Mouse (Mus musculus): ENCODE data around the gene Gstcd. TPM values are rescaled to one million over a fixed set of nuclear protein-coding genes. Genes with fewer than 3 reads are reported as not detected.

The Gstcd gene
- polyA plus RNA-seq, 1 experiment from 2014 or later, result 6.8 TPM

DNA sequence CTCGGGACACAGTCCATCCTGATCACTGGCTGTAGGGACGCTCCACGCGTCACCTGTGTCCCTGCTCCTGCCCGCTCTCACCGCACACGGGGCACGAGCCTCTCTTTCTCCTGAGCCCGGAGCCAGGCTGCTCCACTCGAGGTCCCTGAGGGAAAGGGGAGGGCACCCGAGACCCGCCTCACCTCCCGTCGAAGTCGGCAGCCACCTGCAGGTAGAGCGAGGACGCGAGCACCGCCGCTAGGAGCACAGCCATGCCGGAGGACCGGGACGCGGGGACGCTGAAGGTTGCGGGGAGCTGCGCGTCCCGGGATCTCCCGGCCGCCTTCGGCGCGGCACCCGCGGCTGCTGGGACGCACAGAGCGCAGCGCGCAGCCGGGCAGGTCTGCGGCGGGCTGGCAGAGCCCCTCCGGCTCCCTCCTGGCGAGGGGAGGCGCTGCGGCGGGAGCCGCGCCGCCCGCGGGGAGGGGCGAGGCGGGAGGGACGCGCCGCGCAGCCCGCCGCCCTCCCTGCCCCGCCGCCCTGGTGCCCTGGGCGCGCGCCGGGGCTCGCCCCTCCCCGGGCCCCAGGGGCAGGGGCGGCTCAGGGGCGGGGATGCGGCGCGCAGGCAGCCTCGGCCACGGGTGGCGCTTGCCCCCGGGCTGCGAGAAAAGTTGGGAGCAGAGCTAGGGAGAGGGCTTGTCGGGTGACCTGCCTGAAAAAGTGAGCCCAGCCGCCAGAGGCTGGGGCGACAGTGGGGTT lies 141.9 kb downstream of the Gstcd start, which contains the start of gene Npnt:
Gene Npnt (minus strand): TSS at position 501 of the 738 bp plus-strand sequence.
- Histone ChIP-seq H3K27ac (peak within 1 kb of the TSS; percentile 50; the same call in 1 of the 2 replicates), H3K36me3 (no peaks in the 10 kb centered on the region), H3K4me2 (peak within 1 kb of the TSS; percentile 98), H3K4me1 (peaks cover 18% of the 10 kb centered on the region), H3K4me3 (peak within 1 kb of the TSS; percentile 70), H3K27me3 (peaks cover 13% of the 10 kb centered on the region; the same call in 1 of the 2 replicates), H3K9ac (peak within 1 kb of the TSS; percentile 65), H3K9me3 (no peaks in the 10 kb centered on the region)
- WGBS, result under 1% methylated on average over 60 of the region's 82 CpGs
- peak; percentile 67 for ATAC-seq (ENCODE audit: insufficient number of reproducible peaks, low FRiP score, low TSS enrichment, low read depth)

DNA sequence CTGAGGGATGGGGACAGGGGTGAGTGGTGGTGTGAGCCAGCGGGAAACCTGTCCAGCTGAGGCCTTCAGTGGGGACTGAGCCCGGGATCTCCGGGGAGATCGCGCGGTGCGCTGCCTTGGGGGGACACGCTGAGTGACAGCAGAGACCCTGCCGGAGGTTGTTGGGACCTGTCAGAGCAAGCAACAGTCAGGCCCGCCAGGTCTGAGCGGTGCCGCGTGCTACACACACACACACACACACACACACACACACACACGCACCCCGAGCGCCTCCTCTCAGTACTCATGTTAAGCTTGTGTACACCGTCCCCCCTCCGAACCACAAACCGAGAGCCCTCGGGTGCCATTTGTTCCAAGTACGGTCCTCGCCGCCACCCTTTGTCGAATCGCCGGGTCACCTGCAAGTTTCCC lies 142.4 kb downstream of the Gstcd start:
- peak; percentile 68; the same call in 1 of the 2 replicates for ATAC-seq (ENCODE audit: insufficient number of reproducible peaks, low FRiP score, low TSS enrichment, low read depth)
- no peak overlapping the region for H3K27ac ChIP-seq
- H3K4me3 ChIP-seq, result peak overlapping the region; percentile 70
- WGBS, result under 1% methylated on average over 25 of the region's 26 CpGs
- no peaks in the 10 kb centered on the region for H3K9me3 ChIP-seq
- H3K4me2 ChIP-seq, result peak overlapping the region; percentile 98
- H3K36me3 ChIP-seq, result no peaks in the 10 kb centered on the region
- peak overlapping the region; percentile 65 for H3K9ac ChIP-seq
- H3K4me1 ChIP-seq, result peaks cover 18% of the 10 kb centered on the region
- H3K27me3 ChIP-seq, result peaks cover 13% of the 10 kb centered on the region; the same call in 1 of the 2 replicates

GRCm38 (mm10) chr3:132948298-132948795 lies 143.5 kb downstream of the Gstcd start:
- Histone ChIP-seq H3K9me3 (no peaks in the 10 kb centered on the region), H3K4me1 (peaks cover 18% of the 10 kb centered on the region), H3K27me3 (peaks cover 13% of the 10 kb centered on the region; the same call in 1 of the 2 replicates), H3K4me3 (no peak overlapping the region), H3K4me2 (0 out of 2 replicates have a peak overlapping the region, but pooled peaks have one; percentile 7), H3K36me3 (no peaks in the 10 kb centered on the region), H3K9ac (no peak overlapping the region), H3K27ac (no peak overlapping the region)
- WGBS, result 15% methylated on average over 7 of the region's 7 CpGs
- ATAC-seq (ENCODE audit: insufficient number of reproducible peaks, low FRiP score, low TSS enrichment, low read depth), result no peak

DNA sequence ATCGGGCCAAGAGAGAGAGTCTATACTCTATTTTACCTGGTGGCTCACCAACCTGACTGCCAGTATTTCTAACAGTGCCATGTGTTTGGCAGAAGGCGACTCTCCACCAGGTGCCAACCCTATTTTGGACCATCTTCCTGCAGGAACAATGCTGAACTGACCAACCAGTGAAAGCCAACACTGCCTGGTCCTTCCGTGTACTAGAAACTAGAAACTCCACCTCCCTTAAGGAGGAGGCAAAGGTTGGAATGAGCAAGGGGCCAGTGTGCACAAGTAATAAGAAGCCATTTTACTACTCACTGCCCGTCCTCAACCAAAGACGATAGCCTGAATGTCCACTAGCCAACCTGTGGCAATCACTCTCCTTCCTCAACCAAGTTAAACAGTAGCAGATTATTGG lies 145.7 kb downstream of the Gstcd start:
- no peaks in the 10 kb centered on the region for H3K9me3 ChIP-seq
- H3K36me3 ChIP-seq, result no peaks in the 10 kb centered on the region
- no peak overlapping the region for H3K27ac ChIP-seq
- 80% methylated on average over 5 of the region's 5 CpGs for WGBS
- H3K27me3 ChIP-seq, result peaks cover 11% of the 10 kb centered on the region; the same call in 1 of the 2 replicates
- no peak overlapping the region for H3K4me3 ChIP-seq
- H3K4me2 ChIP-seq, result no peak overlapping the region
- no peak overlapping the region for H3K9ac ChIP-seq
- H3K4me1 ChIP-seq, result peaks cover 18% of the 10 kb centered on the region
- ATAC-seq (ENCODE audit: insufficient number of reproducible peaks, low FRiP score, low TSS enrichment, low read depth), result no peak

DNA sequence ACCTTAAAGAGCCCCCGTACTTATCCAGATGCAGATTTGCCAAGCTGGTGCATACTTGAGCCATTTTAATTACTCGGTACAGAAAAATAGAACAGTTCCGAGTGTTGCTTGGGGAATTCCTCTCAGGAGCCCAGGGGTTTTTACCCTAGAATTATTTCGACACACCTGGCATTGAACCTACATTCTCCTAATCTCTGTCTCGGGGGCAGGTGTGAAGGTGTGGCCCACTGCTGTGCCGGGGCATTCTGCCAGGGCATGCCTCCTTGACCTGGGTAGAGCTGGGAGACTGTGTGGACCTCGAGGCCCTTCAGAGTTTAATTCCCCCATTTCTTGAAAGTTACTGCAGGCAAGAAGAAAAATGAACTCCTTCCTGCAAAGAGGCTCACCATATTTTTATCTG lies 146.2 kb downstream of the Gstcd start:
- 43% methylated on average over 7 of the region's 7 CpGs for WGBS
- no peak overlapping the region for H3K9ac ChIP-seq
- peaks cover 9% of the 10 kb centered on the region; the same call in 1 of the 2 replicates for H3K27me3 ChIP-seq
- H3K4me2 ChIP-seq, result no peak overlapping the region
- peaks cover 18% of the 10 kb centered on the region for H3K4me1 ChIP-seq
- no peaks in the 10 kb centered on the region for H3K9me3 ChIP-seq
- H3K4me3 ChIP-seq, result no peak overlapping the region
- ATAC-seq (ENCODE audit: insufficient number of reproducible peaks, low FRiP score, low TSS enrichment, low read depth), result no peak
- H3K36me3 ChIP-seq, result no peaks in the 10 kb centered on the region
- no peak overlapping the region for H3K27ac ChIP-seq

DNA sequence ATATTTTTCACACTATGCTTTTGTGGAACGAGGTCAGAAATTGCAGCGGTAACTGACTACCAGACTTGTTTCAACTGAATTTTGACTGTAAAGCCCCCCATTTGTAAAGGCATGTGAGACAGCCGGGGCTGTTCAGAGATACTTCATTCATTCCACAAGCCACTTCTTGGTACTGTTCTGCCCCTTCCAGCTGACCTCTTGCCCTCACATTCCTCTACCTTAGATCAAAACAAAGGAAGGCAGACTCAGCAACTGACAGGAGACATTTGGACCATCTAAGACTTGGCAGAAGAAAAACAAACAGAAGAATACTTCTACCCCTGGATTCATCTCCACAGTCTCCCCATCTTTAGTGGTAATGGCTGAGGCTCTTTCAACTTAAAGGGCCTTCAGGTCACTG lies 147.2 kb downstream of the Gstcd start:
- ATAC-seq (ENCODE audit: insufficient number of reproducible peaks, low FRiP score, low TSS enrichment, low read depth), result no peak
- Histone ChIP-seq H3K27ac (no peak overlapping the region), H3K36me3 (no peaks in the 10 kb centered on the region), H3K9ac (no peak overlapping the region), H3K4me3 (no peak overlapping the region), H3K27me3 (peaks cover 9% of the 10 kb centered on the region; the same call in 1 of the 2 replicates), H3K4me2 (no peak overlapping the region), H3K4me1 (peaks cover 9% of the 10 kb centered on the region), H3K9me3 (no peaks in the 10 kb centered on the region)
- WGBS, result 46% methylated on average over 3 of the region's 3 CpGs

DNA sequence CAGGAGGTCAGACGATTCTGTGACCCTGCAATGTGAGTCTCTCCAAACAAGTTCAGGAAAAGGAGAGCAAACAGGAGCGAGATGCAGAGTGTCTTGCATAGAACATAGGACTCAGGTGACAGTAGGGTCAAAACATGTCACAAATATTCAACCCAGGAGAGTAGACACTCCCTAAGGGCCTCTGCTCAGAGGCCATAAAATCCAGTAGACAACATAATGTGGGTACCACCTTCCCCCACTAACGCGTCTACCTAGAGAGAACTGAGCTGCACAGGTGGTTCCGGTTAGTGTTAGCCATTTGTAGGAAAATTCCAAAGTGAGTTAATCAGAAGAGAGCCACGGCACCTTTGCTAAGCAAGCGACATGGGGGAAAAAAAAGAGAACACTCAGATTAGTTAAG lies 147.6 kb downstream of the Gstcd start:
- H3K4me2 ChIP-seq, result no peak overlapping the region
- 25% methylated on average over 7 of the region's 7 CpGs for WGBS
- peaks cover 5% of the 10 kb centered on the region for H3K4me1 ChIP-seq
- H3K27me3 ChIP-seq, result peaks cover 8% of the 10 kb centered on the region; the same call in 1 of the 2 replicates
- H3K9me3 ChIP-seq, result no peaks in the 10 kb centered on the region
- no peak overlapping the region for H3K4me3 ChIP-seq
- no peak overlapping the region for H3K9ac ChIP-seq
- no peak for ATAC-seq (ENCODE audit: insufficient number of reproducible peaks, low FRiP score, low TSS enrichment, low read depth)
- no peak overlapping the region for H3K27ac ChIP-seq
- no peaks in the 10 kb centered on the region for H3K36me3 ChIP-seq

DNA sequence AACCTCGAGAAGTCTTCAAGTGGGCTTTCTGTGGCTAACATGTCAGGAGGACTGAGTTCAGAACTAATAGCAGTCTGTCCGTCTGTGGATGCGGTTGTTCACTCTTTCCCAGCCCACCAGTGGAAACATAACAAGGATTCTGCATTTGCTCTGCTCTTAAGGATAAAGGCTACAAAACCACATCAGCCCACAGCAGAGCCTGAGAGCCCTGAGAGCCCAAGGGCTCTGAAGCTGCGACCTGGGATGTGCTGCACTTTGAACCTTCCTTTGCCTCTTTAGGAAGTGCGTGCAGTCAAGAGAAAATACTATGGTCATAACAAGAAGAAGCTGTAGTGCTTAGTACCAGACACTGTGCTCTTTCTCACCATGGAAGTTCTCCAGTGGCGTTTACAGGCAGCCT lies 149.1 kb downstream of the Gstcd start:
- no peak for ATAC-seq (ENCODE audit: insufficient number of reproducible peaks, low FRiP score, low TSS enrichment, low read depth)
- no peak overlapping the region for H3K27ac ChIP-seq
- no peaks in the 10 kb centered on the region for H3K36me3 ChIP-seq
- H3K27me3 ChIP-seq, result peaks cover 5% of the 10 kb centered on the region; the same call in 1 of the 2 replicates
- no peaks in the 10 kb centered on the region for H3K9me3 ChIP-seq
- H3K9ac ChIP-seq, result no peak overlapping the region
- no peak overlapping the region for H3K4me3 ChIP-seq
- 89% methylated on average over 6 of the region's 6 CpGs for WGBS
- no peaks in the 10 kb centered on the region for H3K4me1 ChIP-seq
- no peak overlapping the region for H3K4me2 ChIP-seq

GRCm38 (mm10) chr3:132940181-132940990 lies 151.4 kb downstream of the Gstcd start:
- no peak overlapping the region for H3K9ac ChIP-seq
- ATAC-seq (ENCODE audit: insufficient number of reproducible peaks, low FRiP score, low TSS enrichment, low read depth), result no peak
- 80% methylated on average over 10 of the region's 10 CpGs for WGBS
- H3K9me3 ChIP-seq, result no peaks in the 10 kb centered on the region
- H3K4me2 ChIP-seq, result no peak overlapping the region
- H3K27me3 ChIP-seq, result no peaks in the 10 kb centered on the region
- H3K4me1 ChIP-seq, result no peaks in the 10 kb centered on the region
- H3K36me3 ChIP-seq, result no peaks in the 10 kb centered on the region
- H3K4me3 ChIP-seq, result no peak overlapping the region
- H3K27ac ChIP-seq, result no peak overlapping the region

DNA sequence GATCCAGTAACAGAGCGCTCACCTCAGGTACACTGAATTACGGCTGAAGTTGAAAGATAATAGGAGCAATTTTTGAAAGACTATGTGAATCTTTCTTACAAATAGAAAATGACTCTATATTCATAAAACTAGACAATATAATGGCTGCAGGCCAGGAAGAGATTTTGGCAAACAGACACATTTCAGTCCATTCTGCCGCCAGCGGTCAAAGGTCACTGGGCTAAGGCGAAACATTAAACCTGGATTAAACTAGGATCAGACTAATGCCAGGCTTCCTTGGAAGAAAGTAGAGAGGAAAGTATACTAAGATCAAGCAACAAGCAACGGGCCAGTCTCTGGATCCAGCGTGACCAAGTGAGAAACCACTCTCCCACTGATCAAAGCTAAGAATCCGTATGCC lies 152.8 kb downstream of the Gstcd start:
- no peaks in the 10 kb centered on the region for H3K4me1 ChIP-seq
- H3K9me3 ChIP-seq, result no peaks in the 10 kb centered on the region
- no peak overlapping the region for H3K27ac ChIP-seq
- H3K9ac ChIP-seq, result no peak overlapping the region
- H3K36me3 ChIP-seq, result no peaks in the 10 kb centered on the region
- ATAC-seq (ENCODE audit: insufficient number of reproducible peaks, low FRiP score, low TSS enrichment, low read depth), result no peak
- H3K27me3 ChIP-seq, result no peaks in the 10 kb centered on the region
- H3K4me2 ChIP-seq, result no peak overlapping the region
- WGBS, result 65% methylated on average over 8 of the region's 8 CpGs
- no peak overlapping the region for H3K4me3 ChIP-seq

GRCm38 (mm10) chr3:132934649-132935048 lies 157.2 kb downstream of the Gstcd start:
- Histone ChIP-seq H3K9me3 (no peaks in the 10 kb centered on the region), H3K4me3 (no peak overlapping the region), H3K4me2 (no peak overlapping the region), H3K36me3 (no peaks in the 10 kb centered on the region), H3K27ac (no peak overlapping the region), H3K9ac (no peak overlapping the region), H3K27me3 (no peaks in the 10 kb centered on the region), H3K4me1 (no peaks in the 10 kb centered on the region)
- WGBS, result 72% methylated on average over 2 of the region's 2 CpGs
- ATAC-seq (ENCODE audit: insufficient number of reproducible peaks, low FRiP score, low TSS enrichment, low read depth), result no peak

Data from limb, embryonic 15.5 days (tissue).